Mouse (Mus musculus): ENCODE measurements around the gene Hils1.

DNA sequence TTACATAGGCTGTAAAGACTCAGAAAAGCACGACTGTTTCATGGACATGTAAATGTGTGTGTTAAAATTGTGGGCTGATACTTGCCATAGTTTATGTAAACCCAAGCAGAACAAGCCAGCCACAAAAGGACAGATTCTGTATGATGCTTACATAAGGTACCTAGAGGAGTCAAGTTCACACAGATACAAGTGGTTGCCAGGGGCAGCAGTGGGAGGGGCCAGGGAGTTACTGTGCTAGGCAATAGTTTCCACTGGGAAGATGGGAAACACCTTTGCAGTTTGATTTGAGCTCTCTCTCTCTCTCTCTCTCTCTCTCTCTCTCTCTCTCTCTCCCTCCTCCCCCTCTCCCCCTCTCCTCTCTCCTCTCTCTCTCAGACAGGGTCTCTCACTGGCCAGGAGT lies 17.7 kb downstream of the Hils1 start:
- TF ChIP-seq CTCF (IDR thresholded peaks at IDR 0.05; ENCODE audit: insufficient read depth, low read length) (no peak), POLR2A (IDR thresholded peaks at IDR 0.05; ENCODE audit: borderline replicate concordance, extremely low read depth, low read depth, low read length) (no peak)
